Mouse (Mus musculus): ENCODE measurements at regions not wholly inside any gene's neighbourhood (a gene's known extent, or its start where the extent isn't known, plus 50 kb on each side); places are given as distances from the start of the nearest gene placed in this dataset.
"Not testable (repeated sequence)": the region's sequence is repeated elsewhere in the genome, so short reads cannot be mapped to it uniquely, and the experiment has no call there.

- not testable (repeated sequence) for DNase-seq
Measured at GRCm38 (mm10) chr12:21680026-21680425, 262.6 kb upstream of the Ywhaq start.

DNA sequence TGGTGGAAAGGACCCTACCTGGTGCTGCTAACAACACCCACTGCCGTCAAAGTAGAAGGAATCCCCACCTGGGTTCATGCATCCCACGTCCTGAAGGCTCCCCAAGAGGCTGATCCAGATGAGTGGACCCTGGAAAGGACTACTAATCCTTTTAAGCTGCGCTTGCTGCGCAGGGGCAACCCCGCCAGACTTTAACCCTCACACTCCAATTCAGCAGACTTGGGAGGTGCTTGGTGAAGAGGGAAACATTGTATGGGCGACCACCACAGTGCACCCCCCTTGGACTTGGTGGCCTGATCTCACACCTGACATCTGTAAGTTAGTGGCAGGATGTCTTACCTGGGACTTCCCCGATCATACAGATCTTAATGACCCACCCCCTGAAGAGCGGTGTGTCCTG lies 231.9 kb upstream of the Ywhaq start:
- DNase-seq, result not testable (repeated sequence)

- DNase-seq, result peak; percentile 29
Measured at GRCm38 (mm10) chr12:21613781-21614180, 196.3 kb upstream of the Ywhaq start.

DNA sequence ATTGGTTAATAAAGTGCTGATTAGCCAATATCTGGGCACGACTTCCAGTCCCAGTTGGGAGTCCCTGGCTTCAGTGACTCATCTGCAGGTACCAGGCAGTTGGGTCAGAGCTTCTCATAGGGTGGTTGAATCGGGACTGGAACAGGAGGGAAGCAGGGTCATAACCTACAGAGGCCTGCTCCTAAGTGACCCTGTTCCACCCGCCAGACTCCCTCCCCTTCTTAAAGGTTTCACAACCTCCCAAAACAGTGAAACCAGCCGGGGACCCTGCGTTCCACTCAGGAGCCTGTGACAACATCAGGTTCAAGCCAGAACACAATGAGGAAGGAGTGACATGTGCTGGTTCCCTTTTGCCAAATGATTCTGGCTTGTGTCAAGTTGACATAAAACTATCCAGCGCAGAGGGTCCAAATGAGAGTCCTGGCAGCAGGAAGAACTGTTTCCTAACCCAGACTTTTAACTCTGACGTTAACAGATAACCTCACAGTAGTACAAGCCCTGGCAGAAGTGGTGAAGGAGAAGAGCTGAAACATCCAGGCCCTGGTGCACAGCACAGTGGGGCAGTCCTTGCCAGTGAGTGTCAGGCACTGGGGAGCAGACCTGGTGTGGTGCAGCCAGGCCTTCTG lies 151.1 kb upstream of the Ywhaq start:
- DNase-seq, result no peak

GRCm38 (mm10) chr12:21543962-21544361 lies 126.5 kb upstream of the Ywhaq start:
- DNase-seq, result not testable (repeated sequence)

DNA sequence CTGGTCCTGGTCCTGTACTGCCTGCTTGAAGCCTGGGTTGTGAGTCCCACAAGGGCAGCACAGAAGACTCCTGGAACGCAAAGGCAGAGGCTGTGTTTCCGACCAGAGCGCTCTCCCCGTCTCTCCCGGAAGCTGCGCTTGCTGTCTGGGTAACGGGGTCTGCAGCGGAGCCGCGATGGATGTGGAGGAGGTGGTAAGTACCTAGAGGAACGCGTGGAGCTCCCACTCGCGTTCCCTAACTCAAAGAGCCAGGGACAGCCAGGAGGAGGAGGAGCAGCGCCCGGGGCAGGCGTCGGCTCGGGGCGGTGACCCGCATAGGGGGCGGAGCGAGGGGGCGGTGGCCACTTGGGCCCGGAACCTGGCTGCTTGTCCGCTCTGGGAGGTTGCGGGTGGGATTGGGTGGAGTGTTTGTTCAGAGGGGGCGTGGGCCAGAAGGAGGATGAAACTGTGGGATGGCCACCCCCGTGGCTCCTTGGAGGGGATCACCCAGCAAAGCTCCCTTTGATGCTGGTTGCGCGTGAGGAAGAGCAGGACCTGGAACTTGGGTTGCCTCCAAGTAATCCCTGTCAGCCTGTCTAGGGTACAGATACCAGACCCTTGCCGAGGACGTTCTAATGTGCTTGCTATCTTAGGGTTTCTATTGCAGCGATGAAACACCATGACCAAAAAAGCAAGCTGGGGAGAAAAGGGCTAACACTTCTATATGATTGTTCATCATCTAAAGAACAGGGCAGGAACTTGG lies 125.9 kb upstream of the Ywhaq start:
- peak; percentile 66 for DNase-seq

GRCm38 (mm10) chr12:21531766-21532165 lies 114.3 kb upstream of the Ywhaq start:
- no peak for DNase-seq

DNA sequence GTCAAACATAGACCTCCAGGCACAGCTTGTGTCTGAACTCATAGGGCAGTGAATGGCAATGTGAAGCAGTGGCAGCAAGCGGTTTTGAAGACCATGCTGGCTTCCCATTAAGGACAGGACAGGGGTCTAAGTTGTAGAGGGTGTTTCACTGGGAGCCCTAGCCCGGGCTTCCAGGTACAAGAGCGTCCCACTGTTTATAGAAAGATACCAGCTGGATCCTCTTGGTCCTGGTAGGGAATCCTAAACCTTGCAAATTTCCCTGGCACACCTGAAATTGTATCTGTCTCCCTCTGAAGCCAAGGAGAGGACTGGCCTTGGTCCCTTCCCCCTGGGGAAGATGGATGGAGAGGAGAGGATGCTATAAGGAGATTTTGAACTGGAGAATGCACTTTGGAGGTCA lies 111.9 kb upstream of the Ywhaq start:
- DNase-seq, result not testable (repeated sequence)

- DNase-seq, result not testable (repeated sequence)
Measured at GRCm38 (mm10) chr12:21527336-21527735, 109.9 kb upstream of the Ywhaq start.

DNA sequence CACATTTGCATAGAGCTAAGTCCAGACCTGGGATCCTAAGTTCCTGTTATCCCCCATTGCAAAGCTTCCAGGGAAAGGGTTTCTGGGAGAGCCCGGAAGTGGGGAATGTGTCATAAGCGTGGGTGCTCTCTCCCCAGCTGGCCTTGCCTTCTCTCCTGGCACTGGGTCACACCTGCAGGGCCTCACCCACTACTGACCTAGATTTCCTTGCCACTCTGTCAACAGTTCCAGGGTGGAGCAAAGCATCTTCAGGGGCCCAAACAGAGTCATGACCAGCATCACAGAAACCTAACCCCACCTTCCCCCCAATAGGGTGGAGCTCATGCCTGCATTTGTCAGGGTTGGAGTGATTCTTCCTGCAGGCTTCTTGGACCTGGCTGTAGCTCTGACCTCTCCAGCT lies 109.5 kb upstream of the Ywhaq start:
- DNase-seq, result not testable (repeated sequence)

GRCm38 (mm10) chr12:21525567-21525966 lies 108.1 kb upstream of the Ywhaq start:
- DNase-seq, result not testable (repeated sequence)

GRCm38 (mm10) chr12:21522621-21523020 lies 105.2 kb upstream of the Ywhaq start:
- DNase-seq, result no peak

DNA sequence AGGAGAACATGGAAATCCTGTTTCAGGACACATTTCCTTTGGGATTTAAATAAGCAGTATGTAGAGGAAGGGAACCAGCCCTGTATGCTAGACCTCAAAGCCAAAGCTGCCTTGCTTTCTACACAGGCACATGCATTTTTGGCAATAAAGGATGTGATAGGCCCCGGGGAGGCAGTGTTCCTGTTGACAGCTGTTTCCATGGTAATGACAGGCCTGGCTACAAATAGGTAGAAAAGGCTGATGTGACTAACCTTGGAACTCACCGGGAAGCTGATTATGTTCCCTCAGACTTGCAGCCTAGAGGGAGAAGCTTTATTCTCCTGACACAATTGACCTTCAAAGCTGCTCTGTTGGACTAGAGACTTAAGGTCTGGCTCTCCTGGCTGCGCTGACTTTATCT lies 101.6 kb upstream of the Ywhaq start:
- DNase-seq, result no peak

DNA sequence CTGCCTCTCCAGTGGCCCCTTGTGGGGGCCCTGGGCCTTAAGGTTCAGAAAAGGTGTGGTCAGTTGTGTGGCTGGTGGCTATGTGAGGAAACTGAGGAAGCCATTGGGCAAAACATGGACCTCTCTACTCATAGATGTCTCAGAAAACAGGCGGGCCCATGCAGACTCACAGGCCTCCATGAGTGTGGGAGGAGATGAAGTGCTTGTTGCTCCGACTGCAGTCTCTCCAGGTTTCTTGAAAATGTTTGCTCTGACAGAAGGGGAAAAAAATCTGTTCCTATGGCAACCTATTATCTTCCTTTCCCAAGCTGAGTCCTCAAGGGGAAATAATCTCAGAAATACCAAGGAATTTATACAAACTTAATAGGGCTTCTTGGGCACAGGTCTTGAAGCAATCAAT lies 95.3 kb upstream of the Ywhaq start:
- peak; percentile 65 for DNase-seq

DNA sequence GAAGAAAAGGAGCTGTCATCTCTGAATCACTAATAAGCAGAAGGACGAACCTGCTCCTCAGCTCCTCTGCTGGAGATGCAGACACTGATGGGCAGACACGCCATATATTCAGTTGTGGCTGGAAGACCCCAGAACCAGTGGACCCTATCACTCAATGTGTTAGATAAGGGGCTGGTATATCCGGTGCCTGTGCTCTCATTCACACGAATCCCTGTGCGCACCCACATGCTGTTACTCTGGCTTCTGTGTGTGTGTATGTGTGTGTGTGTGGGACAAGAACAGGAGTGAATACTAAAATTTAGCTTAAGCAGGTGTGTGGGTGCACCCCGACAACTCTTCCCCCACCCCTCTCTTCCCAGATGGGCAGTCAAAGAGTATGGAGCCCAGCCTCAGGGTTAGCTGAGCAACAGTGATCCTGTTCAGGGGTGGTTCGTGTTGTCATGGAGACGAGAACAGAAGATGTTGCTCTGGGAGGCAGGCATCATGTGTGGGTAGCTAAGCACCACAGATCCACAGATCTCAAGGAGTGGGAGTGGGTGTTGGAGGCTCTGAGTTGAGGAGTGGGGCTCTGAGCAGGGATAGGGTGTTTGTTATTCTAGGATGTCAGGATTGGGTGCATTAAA lies 93.7 kb upstream of the Ywhaq start:
- DNase-seq, result peak; percentile 84

DNA sequence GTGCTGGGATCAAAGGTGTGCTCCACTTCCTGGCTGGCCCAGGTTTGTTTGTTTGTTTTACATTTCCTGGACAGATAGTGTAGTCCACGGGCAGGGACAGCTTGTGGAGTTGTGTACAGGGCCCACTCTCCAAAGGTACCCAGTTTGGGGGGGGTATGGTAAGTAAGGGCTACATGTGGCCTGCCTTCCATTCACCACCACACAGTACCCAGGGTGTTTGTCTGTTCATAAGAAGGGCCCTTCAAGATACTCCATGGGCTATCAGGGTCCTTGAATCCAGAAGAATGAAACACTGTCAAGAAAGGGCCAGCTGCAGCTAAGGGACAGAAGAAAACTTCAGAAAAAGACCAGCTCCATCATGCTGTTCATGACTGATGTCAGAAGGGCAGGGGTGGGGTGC lies 89.6 kb upstream of the Ywhaq start:
- DNase-seq, result no peak

GRCm38 (mm10) chr12:21505731-21506368 lies 88.4 kb upstream of the Ywhaq start:
- DNase-seq, result no peak

DNA sequence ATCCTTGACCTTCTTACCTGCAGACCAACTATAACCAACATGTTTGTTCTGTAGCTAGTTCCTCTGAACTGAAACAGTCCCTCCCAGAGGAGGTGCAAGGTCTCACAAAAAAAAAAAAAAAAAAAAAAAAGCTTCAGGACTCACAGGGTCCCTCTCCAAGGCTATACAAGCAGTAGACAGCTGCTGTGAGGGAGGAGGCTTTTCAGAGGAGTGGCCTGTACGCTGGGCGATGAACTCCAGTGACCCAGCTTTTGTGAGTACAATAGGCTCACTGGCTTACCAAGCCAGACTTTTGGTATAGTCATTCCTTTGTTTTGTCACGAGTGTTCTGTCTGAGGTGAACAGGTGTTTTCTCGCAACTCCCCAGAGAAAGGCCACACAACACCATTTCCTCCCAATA lies 85.8 kb upstream of the Ywhaq start:
- no peak for DNase-seq

DNA sequence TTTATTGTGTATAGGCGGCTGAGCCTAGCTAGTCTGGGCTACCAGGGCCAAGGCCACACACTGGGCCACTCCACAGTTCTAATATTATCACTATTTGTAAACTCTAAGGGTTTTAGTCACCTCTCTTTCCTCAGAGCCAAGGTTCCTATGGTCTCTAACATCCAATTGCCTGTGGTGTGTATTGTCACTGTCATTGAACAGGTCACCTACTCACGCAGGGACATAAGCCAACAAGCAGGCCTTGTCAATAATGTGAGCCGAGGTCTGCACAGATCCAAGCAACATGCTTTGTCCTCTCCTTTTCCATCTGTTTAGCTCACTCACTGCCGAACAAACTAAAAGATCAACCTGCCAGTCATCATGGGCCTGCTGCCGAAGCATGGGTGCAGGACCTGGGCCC lies 79.5 kb upstream of the Ywhaq start:
- DNase-seq, result no peak

GRCm38 (mm10) chr12:21495511-21495910 lies 78.1 kb upstream of the Ywhaq start:
- DNase-seq, result no peak

GRCm38 (mm10) chr12:21493471-21493870 lies 76.0 kb upstream of the Ywhaq start:
- peak; percentile 52 for DNase-seq

- DNase-seq, result no peak
Measured at GRCm38 (mm10) chr12:21492549-21493291, 75.3 kb upstream of the Ywhaq start.

DNA sequence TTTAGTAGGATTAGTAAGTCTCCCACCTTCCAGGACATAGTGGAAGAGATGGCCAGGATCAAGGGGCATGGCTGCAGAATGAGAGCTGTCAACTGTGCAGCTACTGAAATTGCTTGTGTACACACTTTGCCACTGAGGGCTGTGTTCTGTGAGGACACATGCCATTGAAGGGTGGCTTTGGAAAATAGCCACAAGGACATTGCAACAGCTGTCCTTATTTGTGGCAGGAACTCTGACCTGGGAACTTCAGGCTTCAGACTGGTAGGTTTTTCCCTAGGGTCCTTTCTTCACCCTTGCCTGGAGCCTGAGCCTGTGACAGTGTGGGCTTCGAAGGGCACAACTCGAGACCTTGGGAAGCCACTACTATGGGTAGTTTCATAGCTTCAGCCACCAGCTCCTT lies 64.2 kb upstream of the Ywhaq start:
- DNase-seq, result no peak

Data from right cerebral cortex, adult 18-20 months (tissue).